Mouse (Mus musculus) urinary bladder, postnatal 25 days (tissue): ENCODE results near the gene Pck2.

Source experiments
- DNase-seq: peaks from one replicate; pipeline ENCODE4 v3.0.0; 2022; ENCODE audit warnings: low spot score

Gene Pck2

GRCm38 (mm10) chr14:55527940-55528339 lies 12.1 kb upstream of the Pck2 start:
- no peak for DNase-seq

- DNase-seq: peak; percentile 27
These were observed 3.8 kb upstream of the Pck2 start for GRCm38 (mm10) chr14:55536116-55536745.

GRCm38 (mm10) chr14:55540787-55541321 lies 788 bp downstream of the Pck2 start:
- peak; percentile 75 for DNase-seq

- DNase-seq: no peak
These were observed 2.2 kb downstream of the Pck2 start for GRCm38 (mm10) chr14:55542268-55542667.

- DNase-seq: no peak
These were observed 4.3 kb downstream of the Pck2 start for GRCm38 (mm10) chr14:55544334-55544733.

- DNase-seq: no peak
These were observed 10.1 kb downstream of the Pck2 start for GRCm38 (mm10) chr14:55550191-55550590.

GRCm38 (mm10) chr14:55551347-55551746 lies 11.3 kb downstream of the Pck2 start:
- DNase-seq: no peak

GRCm38 (mm10) chr14:55551794-55552193 lies 11.7 kb downstream of the Pck2 start:
- no peak for DNase-seq

GRCm38 (mm10) chr14:55554635-55555034 lies 14.6 kb downstream of the Pck2 start:
- DNase-seq: no peak

GRCm38 (mm10) chr14:55555788-55556187 lies 15.7 kb downstream of the Pck2 start:
- no peak for DNase-seq

- DNase-seq: peak; percentile 86
These were observed 16.9 kb downstream of the Pck2 start for GRCm38 (mm10) chr14:55557003-55557402.

- no peak for DNase-seq
These were observed 17.5 kb downstream of the Pck2 start for GRCm38 (mm10) chr14:55557587-55557986.

GRCm38 (mm10) chr14:55558740-55559448 lies 18.8 kb downstream of the Pck2 start:
- DNase-seq: no peak

- peak; percentile 78 for DNase-seq
These were observed 19.7 kb downstream of the Pck2 start, which contains the start of gene Dcaf11 for GRCm38 (mm10) chr14:55559799-55560201. Dcaf11 (plus strand) TSS chr14:55560006.

GRCm38 (mm10) chr14:55560202-55561073 lies 20.4 kb downstream of the Pck2 start, which contains the start of gene A730061H03Rik:
A730061H03Rik (minus strand) TSS chr14:55560406.
- peak; percentile 94 for DNase-seq

- no peak for DNase-seq
These were observed 21.8 kb downstream of the Pck2 start for GRCm38 (mm10) chr14:55561860-55562259.

GRCm38 (mm10) chr14:55563249-55563648 lies 23.2 kb downstream of the Pck2 start:
- DNase-seq: no peak

- no peak for DNase-seq
These were observed 25.7 kb downstream of the Pck2 start for GRCm38 (mm10) chr14:55565748-55566147.

- no peak for DNase-seq
These were observed 27.4 kb downstream of the Pck2 start for GRCm38 (mm10) chr14:55567496-55567895.

- no peak for DNase-seq
These were observed 30.5 kb downstream of the Pck2 start for GRCm38 (mm10) chr14:55570588-55570987.

- DNase-seq: no peak
These were observed 31.7 kb downstream of the Pck2 start for GRCm38 (mm10) chr14:55571760-55572159.

- DNase-seq: no peak
These were observed 35.2 kb downstream of the Pck2 start, which contains the start of gene Fitm1 for GRCm38 (mm10) chr14:55575302-55575701. Fitm1 (plus strand) TSS chr14:55575617.
